Mouse (Mus musculus): ENCODE data around the gene Olfr672. TPM values are rescaled to one million over a fixed set of nuclear protein-coding genes. Genes with fewer than 3 reads are reported as not detected.
"Not testable (repeated sequence)": the region's sequence is repeated elsewhere in the genome, so short reads cannot be mapped to it uniquely, and the experiment has no call there.

The Olfr672 gene
- polyA plus RNA-seq, 2 experiments = not detected

GRCm38 (mm10) chr7:104962520-104962919, 39.3 kb downstream of the Olfr672 start, which contains the start of gene Olfr670:
Gene Olfr670 (minus strand): TSS chr7:104962620.
- Histone ChIP-seq H3K4me3 (replicated peaks; ENCODE audit: low read length) (no peak within 1 kb of the TSS), H3K36me3 (ENCODE audit: control insufficient read depth, insufficient read depth, low read length) (no peaks in the 10 kb centered on the region), H3K9me3 (ENCODE audit: control insufficient read depth, low read length) (no peaks in the 10 kb centered on the region), H3K9ac (ENCODE audit: low read depth, low read length, severe bottlenecking) (no peak within 1 kb of the TSS), H3K27me3 (ENCODE audit: control insufficient read depth, insufficient read depth, low read length) (no peaks in the 10 kb centered on the region), H3K4me1 (ENCODE audit: control insufficient read depth, insufficient read depth, low read length) (no peaks in the 10 kb centered on the region), H3K27ac (replicated peaks; ENCODE audit: low read depth, low read length) (no peak within 1 kb of the TSS), H3K4me2 (replicated peaks; ENCODE audit: low read depth, low read length, severe bottlenecking) (no peak within 1 kb of the TSS)
- WGBS = 39% methylated on average over 1 of the region's 1 CpGs
- ATAC-seq (ENCODE audit: low FRiP score, low read depth) (no peak), DNase-seq (ENCODE audit: low spot score) (no peak)
- TF ChIP-seq POLR2A (IDR thresholded peaks at IDR 0.05; ENCODE audit: borderline replicate concordance, extremely low read depth, insufficient read depth, insufficient read length) = no peak

DNA sequence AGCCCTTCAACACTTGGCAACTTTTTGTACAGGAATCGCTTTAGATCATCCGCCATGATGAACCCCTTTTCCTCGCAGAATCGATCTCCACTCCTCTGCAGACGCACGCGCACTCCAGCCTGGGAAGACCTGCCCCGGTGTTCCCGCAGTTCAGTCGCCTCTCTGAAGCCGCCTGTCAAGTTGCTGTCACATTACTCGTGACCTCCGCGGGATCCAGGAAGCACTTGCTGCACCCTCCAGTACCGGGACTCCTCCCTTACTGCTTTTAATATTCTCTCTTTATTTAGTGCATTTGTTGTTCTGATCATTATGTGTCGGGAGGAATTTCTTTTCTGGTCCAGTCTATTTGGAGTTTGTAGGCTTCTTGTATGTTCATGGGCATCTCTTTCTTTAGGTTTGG, 51.6 kb downstream of the Olfr672 start:
- not testable (repeated sequence) for H3K4me1 ChIP-seq (ENCODE audit: control insufficient read depth, insufficient read depth, low read length); H3K9ac ChIP-seq (ENCODE audit: low read depth, low read length, severe bottlenecking); H3K4me3 ChIP-seq (replicated peaks; ENCODE audit: low read length); H3K27ac ChIP-seq (replicated peaks; ENCODE audit: low read depth, low read length); ATAC-seq (ENCODE audit: low FRiP score, low read depth); H3K36me3 ChIP-seq (ENCODE audit: control insufficient read depth, insufficient read depth, low read length); DNase-seq (ENCODE audit: low spot score); H3K4me2 ChIP-seq (replicated peaks; ENCODE audit: low read depth, low read length, severe bottlenecking); H3K27me3 ChIP-seq (ENCODE audit: control insufficient read depth, insufficient read depth, low read length); H3K9me3 ChIP-seq (ENCODE audit: control insufficient read depth, low read length)
- 90% methylated on average over 16 of the region's 16 CpGs for WGBS

Other genes starting within 250 kb of the Olfr672 start
- gene Usp17le, start 224.6 kb downstream of the Olfr672 start, polyA plus RNA-seq (2012; rRNA removed) = not detected in 2 replicates
- gene Usp17le, start 224.6 kb downstream of the Olfr672 start, polyA plus RNA-seq (2014; fragmentation: Nextera tagmentation; extraction: Ambion mirVana) = not detected in 2 replicates
- gene Usp17lb, start 159.4 kb downstream of the Olfr672 start, polyA plus RNA-seq (2012; rRNA removed) = not detected in 2 replicates
- gene Usp17lb, start 159.4 kb downstream of the Olfr672 start, polyA plus RNA-seq (2014; fragmentation: Nextera tagmentation; extraction: Ambion mirVana) = not detected in 2 replicates
- not detected in 2 replicates for gene Usp17la, start 145.0 kb downstream of the Olfr672 start, polyA plus RNA-seq (2012; rRNA removed)
- not detected in 2 replicates for gene Usp17la, start 145.0 kb downstream of the Olfr672 start, polyA plus RNA-seq (2014; fragmentation: Nextera tagmentation; extraction: Ambion mirVana)
- not detected in 2 replicates for gene Olfr665, start 124.0 kb downstream of the Olfr672 start, polyA plus RNA-seq (2012; rRNA removed)
- gene Olfr665, start 124.0 kb downstream of the Olfr672 start, polyA plus RNA-seq (2014; fragmentation: Nextera tagmentation; extraction: Ambion mirVana) = not detected in 2 replicates
- not detected in 2 replicates for gene Olfr666, start 106.1 kb downstream of the Olfr672 start, polyA plus RNA-seq (2012; rRNA removed)
- not detected in 2 replicates for gene Olfr666, start 106.1 kb downstream of the Olfr672 start, polyA plus RNA-seq (2014; fragmentation: Nextera tagmentation; extraction: Ambion mirVana)
- gene Olfr667, start 80.5 kb downstream of the Olfr672 start, polyA plus RNA-seq (2012; rRNA removed) = not detected in 2 replicates
- not detected in 2 replicates for gene Olfr667, start 80.5 kb downstream of the Olfr672 start, polyA plus RNA-seq (2014; fragmentation: Nextera tagmentation; extraction: Ambion mirVana)
- gene Olfr668, start 74.0 kb downstream of the Olfr672 start, polyA plus RNA-seq (2012; rRNA removed) = not detected in 2 replicates
- gene Olfr668, start 74.0 kb downstream of the Olfr672 start, polyA plus RNA-seq (2014; fragmentation: Nextera tagmentation; extraction: Ambion mirVana) = not detected in 2 replicates
- 0.10 TPM in 1 of 2 replicates, not detected in the other for gene Olfr669, start 67.8 kb downstream of the Olfr672 start, polyA plus RNA-seq (2012; rRNA removed)
- not detected in 2 replicates for gene Olfr669, start 67.8 kb downstream of the Olfr672 start, polyA plus RNA-seq (2014; fragmentation: Nextera tagmentation; extraction: Ambion mirVana)
- not detected in 2 replicates for gene Olfr670, start 39.4 kb downstream of the Olfr672 start, polyA plus RNA-seq (2012; rRNA removed)
- gene Olfr670, start 39.4 kb downstream of the Olfr672 start, polyA plus RNA-seq (2014; fragmentation: Nextera tagmentation; extraction: Ambion mirVana) = 0.07 and 0.14 TPM in 2 replicates
- gene Olfr671, start 22.9 kb downstream of the Olfr672 start, polyA plus RNA-seq (2012; rRNA removed) = not detected in 2 replicates
- not detected in 2 replicates for gene Olfr671, start 22.9 kb downstream of the Olfr672 start, polyA plus RNA-seq (2014; fragmentation: Nextera tagmentation; extraction: Ambion mirVana)
- not detected in 2 replicates for gene Olfr675, start 26.4 kb upstream of the Olfr672 start, polyA plus RNA-seq (2012; rRNA removed)
- not detected in 2 replicates for gene Olfr675, start 26.4 kb upstream of the Olfr672 start, polyA plus RNA-seq (2014; fragmentation: Nextera tagmentation; extraction: Ambion mirVana)
- not detected in 2 replicates for gene Olfr676, start 30.7 kb upstream of the Olfr672 start, polyA plus RNA-seq (2012; rRNA removed)
- not detected in 2 replicates for gene Olfr676, start 30.7 kb upstream of the Olfr672 start, polyA plus RNA-seq (2014; fragmentation: Nextera tagmentation; extraction: Ambion mirVana)
- gene Olfr677, start 49.3 kb upstream of the Olfr672 start, polyA plus RNA-seq (2012; rRNA removed) = not detected in 2 replicates
- gene Olfr677, start 49.3 kb upstream of the Olfr672 start, polyA plus RNA-seq (2014; fragmentation: Nextera tagmentation; extraction: Ambion mirVana) = not detected in 2 replicates
- gene Olfr678, start 62.4 kb upstream of the Olfr672 start, polyA plus RNA-seq (2012; rRNA removed) = not detected in 2 replicates
- gene Olfr678, start 62.4 kb upstream of the Olfr672 start, polyA plus RNA-seq (2014; fragmentation: Nextera tagmentation; extraction: Ambion mirVana) = not detected in 2 replicates
- not detected in 2 replicates for gene Olfr679, start 79.2 kb upstream of the Olfr672 start, polyA plus RNA-seq (2012; rRNA removed)
- gene Olfr679, start 79.2 kb upstream of the Olfr672 start, polyA plus RNA-seq (2014; fragmentation: Nextera tagmentation; extraction: Ambion mirVana) = not detected in 2 replicates
- not detected in 2 replicates for gene Olfr680-ps1, start 90.8 kb upstream of the Olfr672 start, polyA plus RNA-seq (2012; rRNA removed)
- not detected in 2 replicates for gene Olfr680-ps1, start 90.8 kb upstream of the Olfr672 start, polyA plus RNA-seq (2014; fragmentation: Nextera tagmentation; extraction: Ambion mirVana)
- gene Olfr681, start 114.8 kb upstream of the Olfr672 start, polyA plus RNA-seq (2012; rRNA removed) = not detected in 2 replicates
- not detected in 2 replicates for gene Olfr681, start 114.8 kb upstream of the Olfr672 start, polyA plus RNA-seq (2014; fragmentation: Nextera tagmentation; extraction: Ambion mirVana)
- gene Olfr683, start 145.0 kb upstream of the Olfr672 start, polyA plus RNA-seq (2012; rRNA removed) = not detected in 2 replicates
- gene Olfr683, start 145.0 kb upstream of the Olfr672 start, polyA plus RNA-seq (2014; fragmentation: Nextera tagmentation; extraction: Ambion mirVana) = not detected in 2 replicates
- not detected in 2 replicates for gene Olfr684, start 161.6 kb upstream of the Olfr672 start, polyA plus RNA-seq (2012; rRNA removed)
- gene Olfr684, start 161.6 kb upstream of the Olfr672 start, polyA plus RNA-seq (2014; fragmentation: Nextera tagmentation; extraction: Ambion mirVana) = not detected in 2 replicates
- not detected in 2 replicates for gene Olfr685, start 184.0 kb upstream of the Olfr672 start, polyA plus RNA-seq (2012; rRNA removed)
- not detected in 2 replicates for gene Olfr685, start 184.0 kb upstream of the Olfr672 start, polyA plus RNA-seq (2014; fragmentation: Nextera tagmentation; extraction: Ambion mirVana)
- not detected in 2 replicates for gene Olfr686, start 205.5 kb upstream of the Olfr672 start, polyA plus RNA-seq (2012; rRNA removed)
- gene Olfr686, start 205.5 kb upstream of the Olfr672 start, polyA plus RNA-seq (2014; fragmentation: Nextera tagmentation; extraction: Ambion mirVana) = not detected in 2 replicates

Measured in limb, embryonic 14.5 days (tissue).